Mouse (Mus musculus): ENCODE data around the gene Gsk3a. TPM values are rescaled to one million over a fixed set of nuclear protein-coding genes. Genes with fewer than 3 reads are reported as not detected.
A peak's percentile ranks its signal among the peaks of the same experiment; 100 is the strongest.

The Gsk3a gene
- polyA plus RNA-seq, 2 experiments = 8.4 to 48.6 TPM

GRCm38 (mm10) chr7:25273259-25274241 is 35.9 kb upstream of the Gsk3a start:
- Histone ChIP-seq H3K4me2 (ENCODE audit: low read depth) (peak overlapping the region; percentile 69), H3K36me3 (replicated peaks; ENCODE audit: control insufficient read depth, insufficient read depth, low read depth) (peaks cover 2% of the 10 kb centered on the region; the same call in 1 of the 2 replicates), H3K4me1 (replicated peaks; ENCODE audit: control insufficient read depth in 2 of 2, insufficient read depth in 2 of 2, low read length in 1 of 2) (peaks cover 53 to 64% of the 10 kb centered on the region in 2 experiments), H3K27me3 (ENCODE audit: control insufficient read depth, insufficient read depth, low read length) (no peaks in the 10 kb centered on the region), H3K27ac (peak overlapping the region; percentile 80), H3K9ac (replicated peaks) (peak overlapping the region; percentile 64), H3K4me3 (ENCODE audit: insufficient read depth in 1 of 2, low read depth in 2 of 2, low read length in 2 of 2) (peak overlapping the region in 1 of 2 experiments; percentile 18; a peak in 2 of 4 replicates), H3K9me3 (ENCODE audit: control insufficient read depth, low read length) (no peaks in the 10 kb centered on the region)
- TF ChIP-seq CTCF (IDR thresholded peaks at IDR 0.05; ENCODE audit: low read depth) = 0 out of 2 replicates have a peak, but pooled peaks have one; percentile 10
- peak; percentile 64 for TF ChIP-seq EP300 (IDR thresholded peaks at IDR 0.05; ENCODE audit: low read depth)
- ATAC-seq (ENCODE audit: insufficient read depth) (peak; percentile 78), DNase-seq (ENCODE audit: low read depth in 3 of 3, low spot score in 3 of 3) (peak in 1 of 3 experiments; percentile 65)
- 60% methylated on average over 22 of the region's 22 CpGs for WGBS (ENCODE audit: insufficient replicate concordance)

DNA sequence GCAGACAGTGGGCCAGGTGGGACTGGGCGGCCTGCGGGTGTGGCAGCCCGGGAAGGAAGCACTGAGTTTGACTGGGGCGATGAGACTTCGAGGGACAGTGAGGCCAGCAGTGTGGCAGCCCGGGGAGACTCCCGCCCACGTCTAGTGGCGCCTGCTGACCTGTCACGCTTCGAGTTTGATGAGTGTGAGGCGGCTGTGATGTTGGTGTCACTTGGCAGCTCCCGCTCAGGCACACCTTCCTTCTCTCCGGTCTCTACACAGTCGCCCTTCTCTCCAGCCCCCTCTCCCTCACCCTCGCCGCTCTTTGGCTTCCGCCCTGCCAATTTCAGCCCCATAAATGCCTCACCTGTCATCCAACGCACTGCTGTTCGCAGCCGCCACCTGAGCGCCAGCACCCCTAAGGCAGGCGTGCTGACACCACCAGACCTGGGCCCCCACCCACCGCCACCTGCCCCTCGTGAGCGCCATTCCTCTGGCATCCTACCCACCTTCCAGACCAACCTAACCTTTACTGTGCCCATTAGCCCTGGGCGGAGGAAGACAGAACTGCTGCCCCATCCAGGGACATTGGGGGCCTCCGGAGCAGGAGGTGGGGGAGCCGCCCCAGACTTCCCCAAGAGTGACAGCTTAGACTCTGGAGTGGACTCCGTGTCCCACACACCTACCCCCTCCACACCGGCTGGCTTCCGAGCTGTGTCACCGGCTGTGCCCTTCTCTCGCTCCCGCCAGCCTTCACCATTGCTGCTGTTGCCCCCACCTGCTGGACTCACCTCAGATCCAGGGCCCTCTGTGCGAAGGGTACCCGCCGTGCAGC is 35.0 kb upstream of the Gsk3a start:
- Histone ChIP-seq H3K4me1 (replicated peaks; ENCODE audit: control insufficient read depth in 2 of 2, insufficient read depth in 2 of 2, low read length in 1 of 2) (peaks cover 50 to 60% of the 10 kb centered on the region in 2 experiments), H3K27me3 (ENCODE audit: control insufficient read depth, insufficient read depth, low read length) (no peaks in the 10 kb centered on the region), H3K27ac (peak overlapping the region; percentile 80), H3K9me3 (ENCODE audit: control insufficient read depth, low read length) (no peaks in the 10 kb centered on the region), H3K9ac (replicated peaks) (peak overlapping the region; percentile 64), H3K4me2 (ENCODE audit: low read depth) (peak overlapping the region; percentile 69), H3K36me3 (replicated peaks; ENCODE audit: control insufficient read depth, insufficient read depth, low read depth) (peaks cover 2% of the 10 kb centered on the region; the same call in 1 of the 2 replicates), H3K4me3 (ENCODE audit: insufficient read depth in 1 of 2, low read depth in 2 of 2, low read length in 2 of 2) (no peak overlapping the region)
- WGBS (ENCODE audit: insufficient replicate concordance) = 86% methylated on average over 38 of the region's 38 CpGs
- ATAC-seq (ENCODE audit: insufficient read depth) = no peak
- TF ChIP-seq CTCF (IDR thresholded peaks at IDR 0.05; ENCODE audit: low read depth) (no peak), EP300 (IDR thresholded peaks at IDR 0.05; ENCODE audit: low read depth) (no peak)
- DNase-seq (ENCODE audit: low read depth in 3 of 3, low spot score in 3 of 3) = no peak

GRCm38 (mm10) chr7:25271651-25272444 is 34.2 kb upstream of the Gsk3a start:
- DNase-seq (ENCODE audit: low read depth in 3 of 3, low spot score in 3 of 3) (no peak), ATAC-seq (ENCODE audit: insufficient read depth) (no peak)
- H3K27ac ChIP-seq = no peak overlapping the region
- WGBS (ENCODE audit: insufficient replicate concordance) = 88% methylated on average over 30 of the region's 30 CpGs
- H3K9ac ChIP-seq (replicated peaks) = no peak overlapping the region
- peaks cover 48 to 57% of the 10 kb centered on the region in 2 experiments for H3K4me1 ChIP-seq (replicated peaks; ENCODE audit: control insufficient read depth in 2 of 2, insufficient read depth in 2 of 2, low read length in 1 of 2)
- H3K36me3 ChIP-seq (replicated peaks; ENCODE audit: control insufficient read depth, insufficient read depth, low read depth) = peaks cover 2% of the 10 kb centered on the region; the same call in 1 of the 2 replicates
- no peaks in the 10 kb centered on the region for H3K27me3 ChIP-seq (ENCODE audit: control insufficient read depth, insufficient read depth, low read length)
- H3K9me3 ChIP-seq (ENCODE audit: control insufficient read depth, low read length) = no peaks in the 10 kb centered on the region
- H3K4me2 ChIP-seq (ENCODE audit: low read depth) = no peak overlapping the region
- H3K4me3 ChIP-seq (ENCODE audit: insufficient read depth in 1 of 2, low read depth in 2 of 2, low read length in 2 of 2) = no peak overlapping the region
- no peak for TF ChIP-seq EP300 (IDR thresholded peaks at IDR 0.05; ENCODE audit: low read depth)
- TF ChIP-seq CTCF (IDR thresholded peaks at IDR 0.05; ENCODE audit: low read depth) = no peak

DNA sequence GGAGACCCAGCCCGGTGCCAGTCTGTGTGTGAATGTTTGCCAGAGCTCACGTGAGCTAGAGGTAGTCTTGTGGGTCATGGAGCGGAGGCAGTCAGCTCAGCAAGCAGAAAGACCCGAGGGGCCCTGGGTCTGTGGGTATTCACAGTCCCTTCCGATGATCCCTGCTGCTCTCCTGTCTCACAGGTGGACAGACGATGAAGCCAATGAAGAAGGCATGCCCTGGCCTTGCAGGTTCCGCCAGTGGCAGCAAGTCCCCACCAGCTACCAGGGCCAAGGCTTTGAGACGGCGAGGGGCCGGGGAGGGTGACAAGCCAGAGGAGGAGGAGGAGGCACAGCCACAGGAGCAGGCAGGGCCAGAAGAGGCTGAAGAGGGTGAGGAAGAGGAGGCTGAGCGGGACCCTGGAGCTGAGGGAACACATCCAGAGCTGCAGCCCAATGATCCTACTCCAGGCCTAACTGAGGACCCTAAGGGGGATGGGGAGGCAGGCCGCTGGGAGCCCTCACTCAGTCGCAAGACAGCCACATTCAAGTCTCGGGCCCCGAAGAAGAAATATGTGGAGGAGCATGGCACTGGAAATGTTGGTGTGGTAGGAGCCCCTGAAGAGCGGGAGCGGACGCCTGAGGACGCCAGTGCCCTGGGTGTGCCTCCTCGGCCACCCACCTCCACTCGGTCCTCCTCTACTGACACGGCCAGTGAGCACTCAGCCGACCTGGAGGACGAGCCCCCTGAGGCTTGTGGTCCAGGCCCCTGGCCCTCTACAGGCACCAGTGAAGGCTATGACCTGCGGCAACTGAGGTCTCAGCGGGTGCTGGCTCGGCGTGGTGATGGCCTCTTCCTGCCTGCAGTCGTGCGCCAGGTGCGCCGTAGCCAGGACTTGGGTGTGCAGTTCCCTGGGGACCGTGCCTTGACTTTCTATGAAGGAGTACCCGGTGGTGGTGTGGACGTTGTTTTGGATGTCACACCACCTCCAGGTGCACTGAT is 33.3 kb upstream of the Gsk3a start:
- Histone ChIP-seq H3K4me3 (ENCODE audit: insufficient read depth in 1 of 2, low read depth in 2 of 2, low read length in 2 of 2) (no peak overlapping the region), H3K27me3 (ENCODE audit: control insufficient read depth, insufficient read depth, low read length) (no peaks in the 10 kb centered on the region), H3K4me2 (ENCODE audit: low read depth) (no peak overlapping the region; the same call in 1 of the 2 replicates), H3K9ac (replicated peaks) (no peak overlapping the region), H3K9me3 (ENCODE audit: control insufficient read depth, low read length) (no peaks in the 10 kb centered on the region), H3K4me1 (replicated peaks; ENCODE audit: control insufficient read depth in 2 of 2, insufficient read depth in 2 of 2, low read length in 1 of 2) (peaks cover 49 to 57% of the 10 kb centered on the region in 2 experiments), H3K27ac (no peak overlapping the region), H3K36me3 (replicated peaks; ENCODE audit: control insufficient read depth, insufficient read depth, low read depth) (peaks cover 2% of the 10 kb centered on the region; the same call in 1 of the 2 replicates)
- no peak for ATAC-seq (ENCODE audit: insufficient read depth)
- 87% methylated on average over 35 of the region's 35 CpGs for WGBS (ENCODE audit: insufficient replicate concordance)
- no peak for TF ChIP-seq CTCF (IDR thresholded peaks at IDR 0.05; ENCODE audit: low read depth)
- no peak for DNase-seq (ENCODE audit: low read depth in 3 of 3, low spot score in 3 of 3)

Measured in liver, embryonic 14.5 days (tissue).